Mouse (Mus musculus) cerebellum, adult 2 months (tissue): ENCODE data around the gene Ugdh.

Experiments used
- CTCF ChIP-seq: fragments of 200-500 bp; IDR thresholded peaks from 2 replicates; pipeline ENCODE4 v1.5.1; 2011; ENCODE audit warnings: low read depth, mild to moderate bottlenecking, control low read depth, low read length, moderate library complexity, borderline replicate concordance; ENCODE audit not compliant: insufficient read depth
- POLR2A ChIP-seq: fragments of 200-500 bp; IDR thresholded peaks from 2 replicates; pipeline ENCODE4 v1.6.1; 2011; ENCODE audit warnings: low read length, control low read depth, borderline replicate concordance; ENCODE audit not compliant: insufficient read depth

DNA sequence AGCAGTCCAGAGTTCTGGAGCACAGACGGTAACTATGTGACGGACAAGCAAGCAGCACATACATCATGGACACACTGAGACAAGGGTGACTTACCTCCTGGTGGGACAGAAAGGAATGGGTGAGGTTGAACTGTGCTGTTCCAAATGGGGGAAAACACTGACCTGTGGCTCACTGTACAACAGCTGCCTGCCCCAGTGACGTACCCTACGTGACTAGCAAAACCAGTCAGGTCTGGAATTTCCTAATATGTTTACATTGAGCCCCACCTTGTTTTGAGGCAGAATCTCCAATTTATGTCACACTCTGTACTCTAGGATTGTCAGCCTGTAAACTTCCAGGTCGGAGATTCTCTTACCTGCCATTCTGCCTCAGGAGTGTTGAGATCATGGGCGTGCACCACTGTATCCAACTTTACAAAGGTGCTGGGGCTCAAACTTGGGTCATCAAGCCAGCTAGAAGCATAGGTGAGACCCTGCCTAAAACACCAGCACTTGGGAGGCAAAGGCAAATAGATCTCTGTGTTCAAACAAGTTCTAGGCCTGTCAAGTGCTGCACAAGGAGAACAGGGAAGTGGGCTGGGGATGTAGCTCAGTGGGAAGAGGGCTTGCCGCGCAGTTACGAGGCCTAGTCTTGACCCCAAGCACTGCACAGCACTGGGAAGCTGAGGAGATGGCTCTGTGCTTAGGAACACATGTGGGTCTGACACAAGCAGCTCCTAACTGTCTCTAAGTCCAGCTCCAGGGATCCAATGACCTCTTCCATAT lies 44.1 kb upstream of the Ugdh start:
- TF ChIP-seq CTCF (no peak), POLR2A (no peak)
